Mouse (Mus musculus): ENCODE measurements around the gene Arel1.

GRCm38 (mm10) chr12:84989456-84989855 lies 18.8 kb upstream of the Arel1 start:
- TF ChIP-seq CTCF (IDR thresholded peaks at IDR 0.05; ENCODE audit: extremely low read depth, insufficient read depth, low read length) (no peak), POLR2A (IDR thresholded peaks at IDR 0.05; ENCODE audit: extremely low read depth, insufficient read depth, low read length) (no peak)

Measured in cortical plate, adult 2 months (tissue).